Mouse (Mus musculus): Measurements from ENCODE around the gene Prpsap1. TPM values are rescaled to one million over a fixed set of nuclear protein-coding genes. Genes with fewer than 3 reads are reported as not detected.
A peak's percentile ranks its signal among the peaks of the same experiment; 100 is the strongest.

Prpsap1 gene
- polyA plus RNA-seq, 1 experiment, result 132 TPM

- DNase-seq (ENCODE audit: low read depth), result no peak
- TF ChIP-seq CTCF (IDR thresholded peaks at IDR 0.05; ENCODE audit: borderline replicate concordance, extremely low read depth, insufficient read depth, insufficient read length) (no peak), POLR2A (IDR thresholded peaks at IDR 0.05; ENCODE audit: borderline replicate concordance, extremely low read depth, insufficient read depth, insufficient read length, poor library complexity, severe bottlenecking) (no peak)
These were observed 51.7 kb downstream of the Prpsap1 start for GRCm38 (mm10) chr11:116442129-116442866.

DNA sequence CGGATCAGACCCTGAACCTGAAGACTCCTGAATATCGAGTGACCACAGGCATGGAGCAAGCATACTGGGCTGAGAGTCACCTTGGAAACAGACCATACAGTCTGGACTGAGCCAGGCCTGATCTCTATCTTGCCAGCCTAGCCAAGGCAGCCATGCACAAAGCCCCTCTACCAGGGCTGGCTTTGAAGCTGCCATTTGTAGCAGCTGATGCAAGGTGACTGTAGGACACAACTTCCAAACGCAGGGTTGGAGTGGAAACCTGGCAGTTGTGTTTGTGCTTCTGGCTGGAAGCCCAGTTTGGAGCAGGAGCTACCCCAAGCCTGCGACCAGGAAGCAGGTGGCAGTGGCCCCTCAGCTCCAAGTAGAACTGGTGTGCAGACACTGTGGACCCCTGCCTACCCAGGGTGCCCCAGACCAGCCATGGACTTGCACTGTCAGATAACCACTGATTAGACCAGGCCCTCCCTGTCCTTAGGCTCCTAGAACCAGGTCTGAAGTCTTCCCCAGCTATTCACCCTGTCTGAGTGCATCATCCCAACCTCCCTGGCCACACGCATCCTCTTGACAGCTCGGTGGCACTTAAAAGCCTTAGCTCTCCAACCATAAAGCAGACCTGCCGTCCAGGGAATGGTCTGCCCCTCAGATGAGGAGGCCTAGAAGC is 53.5 kb downstream of the Prpsap1 start:
- DNase-seq (ENCODE audit: low read depth), result peak; percentile 49
- TF ChIP-seq CTCF (IDR thresholded peaks at IDR 0.05; ENCODE audit: borderline replicate concordance, extremely low read depth, insufficient read depth, insufficient read length), result no peak
- no peak for TF ChIP-seq POLR2A (IDR thresholded peaks at IDR 0.05; ENCODE audit: borderline replicate concordance, extremely low read depth, insufficient read depth, insufficient read length, poor library complexity, severe bottlenecking)

DNA sequence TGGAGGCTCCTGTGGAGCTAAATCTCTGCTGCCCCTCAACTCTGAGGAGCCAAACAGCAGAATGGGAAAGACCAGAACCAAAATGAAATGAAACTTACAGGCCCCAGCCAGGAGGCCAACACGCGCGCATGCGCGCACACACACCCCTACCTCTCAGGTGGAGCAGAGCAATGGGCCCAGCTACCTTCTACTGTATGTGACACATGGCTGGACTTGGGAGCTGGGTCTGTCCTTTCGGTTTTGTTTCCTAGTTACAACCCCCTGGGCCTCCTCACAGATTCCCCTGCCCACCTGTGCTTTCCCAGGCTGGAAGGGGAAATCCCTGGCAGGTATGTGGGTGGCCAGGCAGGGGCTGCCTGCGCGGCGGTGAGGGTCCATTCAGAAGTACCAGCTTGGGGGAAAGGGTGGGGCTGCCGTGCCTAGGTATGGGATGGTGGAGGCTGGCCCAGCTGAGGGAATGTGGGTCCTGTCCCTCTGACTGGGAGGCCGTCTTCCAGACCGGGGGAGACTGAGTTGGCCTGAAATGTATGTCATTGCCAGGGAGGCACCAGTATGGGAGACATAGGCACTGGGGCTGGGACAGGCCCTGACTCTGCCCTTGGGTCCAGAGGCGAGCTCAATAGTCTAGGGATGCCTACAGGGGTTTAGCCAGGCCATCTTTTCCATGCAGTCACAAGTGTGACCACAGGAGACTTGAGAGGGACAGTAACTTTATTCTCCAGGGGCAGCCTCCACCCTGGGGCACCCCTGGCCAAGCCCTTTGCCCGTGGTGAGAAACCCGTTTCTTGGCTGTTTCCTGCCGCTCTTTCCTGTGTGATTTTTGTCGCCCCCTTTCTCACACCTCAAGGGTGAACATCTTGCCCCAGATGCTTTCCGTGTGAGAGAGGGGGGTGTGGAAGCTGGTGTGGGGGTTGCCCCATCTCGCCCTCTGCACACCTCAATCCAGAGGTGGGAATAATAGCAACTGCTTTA is 54.4 kb downstream of the Prpsap1 start:
- TF ChIP-seq POLR2A (IDR thresholded peaks at IDR 0.05; ENCODE audit: borderline replicate concordance, extremely low read depth, insufficient read depth, insufficient read length, poor library complexity, severe bottlenecking) (no peak), CTCF (IDR thresholded peaks at IDR 0.05; ENCODE audit: borderline replicate concordance, extremely low read depth, insufficient read depth, insufficient read length) (no peak)
- DNase-seq (ENCODE audit: low read depth), result no peak

- no peak for DNase-seq (ENCODE audit: low read depth)
- TF ChIP-seq POLR2A (IDR thresholded peaks at IDR 0.05; ENCODE audit: borderline replicate concordance, extremely low read depth, insufficient read depth, insufficient read length, poor library complexity, severe bottlenecking) (no peak), CTCF (IDR thresholded peaks at IDR 0.05; ENCODE audit: borderline replicate concordance, extremely low read depth, insufficient read depth, insufficient read length) (no peak)
These were observed 56.5 kb downstream of the Prpsap1 start for GRCm38 (mm10) chr11:116437541-116437940.

GRCm38 (mm10) chr11:116436725-116437331 is 57.2 kb downstream of the Prpsap1 start:
- no peak for DNase-seq (ENCODE audit: low read depth)
- no peak for TF ChIP-seq POLR2A (IDR thresholded peaks at IDR 0.05; ENCODE audit: borderline replicate concordance, extremely low read depth, insufficient read depth, insufficient read length, poor library complexity, severe bottlenecking)
- no peak for TF ChIP-seq CTCF (IDR thresholded peaks at IDR 0.05; ENCODE audit: borderline replicate concordance, extremely low read depth, insufficient read depth, insufficient read length)

GRCm38 (mm10) chr11:116435992-116436724 is 57.8 kb downstream of the Prpsap1 start:
- no peak for DNase-seq (ENCODE audit: low read depth)
- no peak for TF ChIP-seq CTCF (IDR thresholded peaks at IDR 0.05; ENCODE audit: borderline replicate concordance, extremely low read depth, insufficient read depth, insufficient read length)
- no peak for TF ChIP-seq POLR2A (IDR thresholded peaks at IDR 0.05; ENCODE audit: borderline replicate concordance, extremely low read depth, insufficient read depth, insufficient read length, poor library complexity, severe bottlenecking)

DNA sequence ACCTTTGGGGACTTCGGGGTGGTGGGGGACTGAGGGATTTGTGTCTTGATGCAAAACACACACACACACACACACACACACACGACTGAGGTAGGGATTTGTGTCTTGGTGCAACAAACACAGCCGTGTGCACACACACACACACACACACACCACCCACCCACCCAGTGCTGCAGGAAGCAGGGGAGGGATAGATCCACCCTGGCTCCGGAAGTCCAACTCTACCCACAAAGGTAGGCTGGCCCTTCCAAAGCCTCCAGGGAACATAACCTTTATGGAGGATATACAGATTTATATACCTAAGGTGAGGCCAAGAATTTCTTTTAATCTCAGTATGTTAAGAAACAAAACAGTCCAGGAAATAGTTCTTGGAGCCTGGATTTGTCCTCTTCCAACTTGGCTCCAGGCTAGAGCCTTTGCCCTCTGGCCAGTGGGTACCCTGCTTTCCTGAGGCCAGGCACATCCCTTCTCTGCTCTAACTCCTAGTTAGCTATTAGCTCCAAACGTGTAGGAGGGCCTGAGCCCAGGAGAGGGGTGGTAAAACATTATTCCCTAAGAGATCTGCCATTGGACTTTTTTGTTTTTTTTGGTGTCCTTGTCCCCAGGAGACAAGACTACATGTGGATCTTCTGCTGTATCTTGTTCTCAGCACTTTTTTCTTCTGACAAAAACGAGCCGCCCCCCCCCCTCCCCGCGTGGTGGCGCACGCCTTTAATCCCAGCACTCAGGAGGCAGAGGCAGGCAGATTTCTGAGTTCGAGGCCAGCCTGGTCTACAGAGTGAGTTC is 58.8 kb downstream of the Prpsap1 start:
- peak; percentile 48 for DNase-seq (ENCODE audit: low read depth)
- TF ChIP-seq POLR2A (IDR thresholded peaks at IDR 0.05; ENCODE audit: borderline replicate concordance, extremely low read depth, insufficient read depth, insufficient read length, poor library complexity, severe bottlenecking) (no peak), CTCF (IDR thresholded peaks at IDR 0.05; ENCODE audit: borderline replicate concordance, extremely low read depth, insufficient read depth, insufficient read length) (no peak)

GRCm38 (mm10) chr11:116434287-116434966 is 59.6 kb downstream of the Prpsap1 start:
- peak; percentile 70 for DNase-seq (ENCODE audit: low read depth)
- TF ChIP-seq POLR2A (IDR thresholded peaks at IDR 0.05; ENCODE audit: borderline replicate concordance, extremely low read depth, insufficient read depth, insufficient read length, poor library complexity, severe bottlenecking) (0 out of 2 replicates have a peak, but pooled peaks have one; percentile 22), CTCF (IDR thresholded peaks at IDR 0.05; ENCODE audit: borderline replicate concordance, extremely low read depth, insufficient read depth, insufficient read length) (no peak)
